Mouse (Mus musculus): ENCODE measurements at regions not wholly inside any gene's neighbourhood (a gene's known extent, or its start where the extent isn't known, plus 50 kb on each side); places are given as distances from the start of the nearest gene placed in this dataset.

GRCm38 (mm10) chr16:9132113-9132512 is 302.2 kb downstream of the 1810013L24Rik start:
- Histone ChIP-seq H3K4me3 (ENCODE audit: insufficient read depth, low read depth, low read length) (no peak overlapping the region), H3K27ac (ENCODE audit: insufficient read depth, low read depth, low read length) (no peak overlapping the region), H3K4me1 (ENCODE audit: control insufficient read depth, insufficient read depth, low read length) (no peaks in the 10 kb centered on the region)
- TF ChIP-seq POLR2A (IDR thresholded peaks at IDR 0.05; ENCODE audit: insufficient read depth, low read depth, low read length) (no peak), CTCF (IDR thresholded peaks at IDR 0.05; ENCODE audit: insufficient read depth, low read depth, low read length) (no peak)
- 81% methylated on average over 3 of the region's 3 CpGs for WGBS

DNA sequence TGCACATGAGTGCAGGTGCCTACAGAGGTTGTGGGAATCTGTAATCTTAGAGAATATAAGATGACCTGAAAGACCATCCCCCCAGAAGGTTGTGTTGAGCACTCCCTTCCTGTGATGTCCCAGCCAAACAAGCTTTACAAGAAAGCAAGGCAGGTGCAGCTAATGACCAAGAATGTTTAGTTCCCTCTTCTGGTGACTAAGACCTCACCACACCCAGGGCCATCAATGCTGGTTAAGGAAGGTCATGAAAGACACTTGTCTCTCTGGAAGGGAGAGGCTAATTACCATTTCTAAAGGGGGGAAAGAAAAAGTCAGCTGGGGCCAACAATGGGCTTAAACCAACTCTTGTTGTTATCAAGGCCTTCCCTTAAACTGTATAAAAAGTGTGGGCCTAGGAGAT is 302.9 kb downstream of the 1810013L24Rik start:
- H3K4me1 ChIP-seq (ENCODE audit: control insufficient read depth, insufficient read depth, low read length), result no peaks in the 10 kb centered on the region
- H3K27ac ChIP-seq (ENCODE audit: insufficient read depth, low read depth, low read length), result no peak overlapping the region
- no peak for TF ChIP-seq POLR2A (IDR thresholded peaks at IDR 0.05; ENCODE audit: insufficient read depth, low read depth, low read length)
- TF ChIP-seq CTCF (IDR thresholded peaks at IDR 0.05; ENCODE audit: insufficient read depth, low read depth, low read length), result no peak
- no peak overlapping the region for H3K4me3 ChIP-seq (ENCODE audit: insufficient read depth, low read depth, low read length)

DNA sequence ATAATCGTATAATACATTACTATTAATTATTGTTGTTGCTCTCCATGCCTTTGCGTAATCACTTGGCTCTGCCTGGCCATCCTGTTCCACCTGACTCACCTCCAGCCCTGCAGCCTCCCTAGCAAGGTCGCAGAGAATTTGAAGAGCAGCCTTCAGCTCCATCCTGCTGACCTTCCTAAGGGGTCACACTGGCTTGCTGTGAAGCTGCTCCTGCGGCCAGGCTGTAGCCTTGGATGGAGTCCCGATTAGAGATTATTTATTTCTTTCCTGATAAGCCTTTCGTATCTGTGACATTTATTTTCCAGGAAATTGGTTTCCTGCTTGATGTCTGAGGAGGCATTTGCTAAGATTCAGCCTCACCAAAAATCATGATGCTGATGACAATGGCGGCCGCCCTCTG is 305.5 kb downstream of the 1810013L24Rik start:
- H3K4me1 ChIP-seq (ENCODE audit: control insufficient read depth, insufficient read depth, low read length), result no peaks in the 10 kb centered on the region
- H3K4me3 ChIP-seq (ENCODE audit: insufficient read depth, low read depth, low read length), result no peak overlapping the region
- 89% methylated on average over 8 of the region's 8 CpGs for WGBS
- TF ChIP-seq CTCF (IDR thresholded peaks at IDR 0.05; ENCODE audit: insufficient read depth, low read depth, low read length) (no peak), POLR2A (IDR thresholded peaks at IDR 0.05; ENCODE audit: insufficient read depth, low read depth, low read length) (no peak)
- H3K27ac ChIP-seq (ENCODE audit: insufficient read depth, low read depth, low read length), result no peak overlapping the region

DNA sequence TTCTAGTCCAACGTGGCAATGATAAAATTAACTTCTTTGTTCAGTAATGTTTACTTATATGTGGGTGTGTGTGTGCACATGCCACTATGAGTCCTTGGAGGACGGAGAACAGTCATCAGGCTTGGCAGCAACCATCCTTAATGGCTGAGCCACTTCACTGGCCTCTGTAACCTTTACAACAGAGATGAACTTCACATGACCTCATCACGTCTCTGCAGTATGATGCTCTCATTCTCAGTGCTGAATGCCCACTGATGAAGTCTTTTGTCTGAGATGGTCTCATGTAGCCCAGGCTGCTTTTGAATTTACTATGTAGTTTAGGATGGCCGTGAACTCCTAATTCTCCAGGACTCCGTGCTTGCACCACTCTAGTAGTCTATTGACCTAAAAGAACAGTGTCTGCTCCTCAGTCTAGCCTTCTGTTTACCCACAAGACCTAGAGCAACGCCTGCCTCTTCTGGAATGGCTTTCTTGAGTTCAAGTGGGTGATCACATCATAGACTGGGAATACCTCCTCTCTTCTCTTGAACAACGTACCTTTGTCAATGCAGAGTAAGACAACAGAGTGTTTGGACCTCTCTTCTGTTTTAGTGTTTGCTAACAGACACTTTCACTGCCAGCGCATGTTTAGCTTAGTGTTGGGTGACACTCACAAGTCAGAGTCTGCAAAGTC is 308.8 kb downstream of the 1810013L24Rik start:
- TF ChIP-seq POLR2A (IDR thresholded peaks at IDR 0.05; ENCODE audit: insufficient read depth, low read depth, low read length) (no peak), CTCF (IDR thresholded peaks at IDR 0.05; ENCODE audit: insufficient read depth, low read depth, low read length) (no peak)
- Histone ChIP-seq H3K4me3 (ENCODE audit: insufficient read depth, low read depth, low read length) (no peak overlapping the region), H3K4me1 (ENCODE audit: control insufficient read depth, insufficient read depth, low read length) (no peaks in the 10 kb centered on the region), H3K27ac (ENCODE audit: insufficient read depth, low read depth, low read length) (no peak overlapping the region)
- 74% methylated on average over 8 of the region's 8 CpGs for WGBS

DNA sequence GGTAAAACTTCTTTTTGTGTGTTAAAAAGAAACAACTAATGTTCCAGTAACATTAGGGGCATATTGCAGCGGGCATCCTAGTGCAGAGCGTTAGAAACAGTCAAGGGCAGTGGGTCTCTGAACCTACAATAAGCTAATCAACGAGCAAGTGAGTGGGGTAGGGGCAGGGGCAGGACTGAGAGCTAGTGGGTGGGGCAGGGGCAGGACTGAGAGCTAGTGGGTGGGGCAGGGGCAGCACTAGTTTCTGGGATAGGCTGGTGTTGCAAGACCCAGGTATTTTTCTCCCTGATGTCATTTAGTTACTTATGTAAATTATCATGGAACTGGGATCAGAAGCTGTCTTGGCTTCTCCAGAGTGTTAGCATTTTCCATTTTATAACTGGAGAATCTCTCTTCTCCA is 309.5 kb downstream of the 1810013L24Rik start:
- Histone ChIP-seq H3K4me1 (ENCODE audit: control insufficient read depth, insufficient read depth, low read length) (no peaks in the 10 kb centered on the region), H3K27ac (ENCODE audit: insufficient read depth, low read depth, low read length) (no peak overlapping the region), H3K4me3 (ENCODE audit: insufficient read depth, low read depth, low read length) (no peak overlapping the region)
- WGBS, result 84% methylated on average over 3 of the region's 3 CpGs
- TF ChIP-seq POLR2A (IDR thresholded peaks at IDR 0.05; ENCODE audit: insufficient read depth, low read depth, low read length) (no peak), CTCF (IDR thresholded peaks at IDR 0.05; ENCODE audit: insufficient read depth, low read depth, low read length) (no peak)

DNA sequence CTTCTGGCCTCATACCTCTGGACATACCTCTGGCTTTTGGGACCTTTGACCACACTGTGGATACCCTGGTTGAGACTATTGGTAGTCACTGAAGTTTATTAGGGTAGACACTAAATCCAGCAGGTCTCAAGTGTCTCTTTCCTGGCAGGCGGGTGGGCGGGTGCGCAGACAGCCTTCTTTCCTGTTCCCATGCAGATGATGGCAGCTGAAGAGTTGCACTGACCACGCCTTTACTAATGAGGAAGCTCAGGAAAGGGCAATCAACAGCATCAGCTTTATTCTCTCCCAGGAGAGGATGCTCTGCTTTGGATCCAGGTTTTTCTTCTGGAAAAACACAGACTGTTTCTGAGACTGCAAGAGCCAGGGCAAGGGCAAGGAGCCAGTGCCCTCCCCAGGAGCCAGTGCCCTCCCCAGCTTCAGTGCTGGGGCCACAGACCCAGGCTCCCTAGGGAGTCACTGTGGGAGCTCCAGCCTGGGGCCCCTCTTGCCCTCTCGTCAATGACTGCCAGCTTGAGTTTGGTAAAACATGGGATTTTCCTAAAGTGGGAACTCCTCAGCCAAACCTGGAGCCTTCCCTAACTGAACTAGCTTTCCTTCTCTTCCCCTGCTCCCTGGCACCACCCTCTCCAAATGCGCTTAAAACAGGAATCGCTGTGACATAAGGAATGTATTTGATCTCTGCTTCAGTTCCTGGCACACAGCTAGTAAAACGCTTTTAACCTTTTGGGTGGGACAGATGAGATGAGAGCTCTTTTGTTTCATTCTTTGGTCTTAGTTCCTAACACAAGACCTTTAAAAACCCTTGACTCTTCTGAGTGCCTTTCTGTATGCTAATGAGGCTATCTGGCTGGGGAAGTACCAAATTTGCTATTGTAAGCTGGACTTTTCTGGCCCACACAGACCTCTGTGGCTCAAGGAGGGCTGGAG is 319.6 kb downstream of the 1810013L24Rik start:
- 72% methylated on average over 8 of the region's 8 CpGs for WGBS
- Histone ChIP-seq H3K27ac (ENCODE audit: insufficient read depth, low read depth, low read length) (no peak overlapping the region), H3K4me3 (ENCODE audit: insufficient read depth, low read depth, low read length) (no peak overlapping the region), H3K4me1 (ENCODE audit: control insufficient read depth, insufficient read depth, low read length) (no peaks in the 10 kb centered on the region)
- no peak for TF ChIP-seq POLR2A (IDR thresholded peaks at IDR 0.05; ENCODE audit: insufficient read depth, low read depth, low read length)
- no peak for TF ChIP-seq CTCF (IDR thresholded peaks at IDR 0.05; ENCODE audit: insufficient read depth, low read depth, low read length)

DNA sequence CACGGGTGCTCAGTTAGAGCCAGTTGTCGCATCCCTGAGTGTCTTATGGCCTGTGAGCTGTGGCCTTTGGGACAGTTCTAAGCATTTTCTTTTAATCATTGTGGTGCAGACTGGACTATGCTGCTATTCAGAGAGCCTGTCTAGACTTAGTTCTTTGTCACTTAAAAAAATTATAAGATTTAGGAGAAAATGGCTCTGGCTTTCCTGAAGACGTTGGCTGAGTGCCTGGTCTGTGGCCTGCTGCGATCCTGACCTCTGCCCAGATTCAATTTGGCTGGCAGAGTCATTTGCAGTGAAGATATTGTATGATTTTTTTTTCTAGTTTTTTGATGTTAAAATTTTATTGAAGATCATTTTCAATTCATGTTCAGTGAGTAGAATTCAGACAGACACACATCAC is 322.0 kb downstream of the 1810013L24Rik start:
- H3K27ac ChIP-seq (ENCODE audit: insufficient read depth, low read depth, low read length), result no peak overlapping the region
- TF ChIP-seq POLR2A (IDR thresholded peaks at IDR 0.05; ENCODE audit: insufficient read depth, low read depth, low read length), result no peak
- no peak for TF ChIP-seq CTCF (IDR thresholded peaks at IDR 0.05; ENCODE audit: insufficient read depth, low read depth, low read length)
- H3K4me1 ChIP-seq (ENCODE audit: control insufficient read depth, insufficient read depth, low read length), result no peaks in the 10 kb centered on the region
- WGBS, result 63% methylated on average over 4 of the region's 4 CpGs
- H3K4me3 ChIP-seq (ENCODE audit: insufficient read depth, low read depth, low read length), result no peak overlapping the region

DNA sequence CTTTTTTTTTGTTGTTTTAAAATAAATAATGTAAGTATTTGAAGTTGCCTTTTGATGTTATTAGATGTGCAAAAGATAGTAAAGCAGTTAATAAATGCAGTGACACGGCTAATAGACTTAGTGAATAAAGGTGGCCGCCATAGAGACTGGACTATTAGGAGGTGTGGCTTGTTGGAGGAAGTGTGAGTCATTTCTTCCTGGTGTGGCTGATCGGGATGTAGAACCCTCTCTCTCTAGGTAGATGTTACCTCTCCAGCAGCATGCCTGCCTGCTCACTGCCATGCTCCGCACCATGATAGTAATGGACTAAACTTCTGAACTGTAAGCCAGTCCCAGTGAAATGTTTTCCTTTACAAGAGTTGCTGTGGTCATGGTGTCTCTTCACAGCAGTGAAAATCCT is 323.6 kb downstream of the 1810013L24Rik start:
- TF ChIP-seq POLR2A (IDR thresholded peaks at IDR 0.05; ENCODE audit: insufficient read depth, low read depth, low read length) (no peak), CTCF (IDR thresholded peaks at IDR 0.05; ENCODE audit: insufficient read depth, low read depth, low read length) (no peak)
- Histone ChIP-seq H3K27ac (ENCODE audit: insufficient read depth, low read depth, low read length) (no peak overlapping the region), H3K4me1 (ENCODE audit: control insufficient read depth, insufficient read depth, low read length) (no peaks in the 10 kb centered on the region), H3K4me3 (ENCODE audit: insufficient read depth, low read depth, low read length) (no peak overlapping the region)
- WGBS, result 91% methylated on average over 4 of the region's 4 CpGs

GRCm38 (mm10) chr16:9165763-9166310 is 335.9 kb downstream of the 1810013L24Rik start:
- 69% methylated on average over 8 of the region's 8 CpGs for WGBS
- 0 out of 2 replicates have a peak, but pooled peaks cover 3% of the 10 kb centered on the region for H3K4me1 ChIP-seq (ENCODE audit: control insufficient read depth, insufficient read depth, low read length)
- no peak for TF ChIP-seq CTCF (IDR thresholded peaks at IDR 0.05; ENCODE audit: insufficient read depth, low read depth, low read length)
- H3K4me3 ChIP-seq (ENCODE audit: insufficient read depth, low read depth, low read length), result no peak overlapping the region
- H3K27ac ChIP-seq (ENCODE audit: insufficient read depth, low read depth, low read length), result no peak overlapping the region

Data from olfactory bulb, adult 2 months (tissue).